Mouse (Mus musculus) liver, adult 2 months (tissue): ENCODE results near the gene Tmem72.

Experiments
- CTCF ChIP-seq: fragments of 200-500 bp; IDR thresholded peaks from 2 replicates; pipeline ENCODE4 v1.5.1; 2011; ENCODE audit warnings: low read depth, low read length, control low read depth
- POLR2A ChIP-seq: fragments of 200-500 bp; IDR thresholded peaks from 2 replicates; pipeline ENCODE4 v1.6.1; 2011; ENCODE audit warnings: low read length, control low read depth; ENCODE audit not compliant: insufficient read depth; ENCODE audit errors: extremely low read depth

DNA sequence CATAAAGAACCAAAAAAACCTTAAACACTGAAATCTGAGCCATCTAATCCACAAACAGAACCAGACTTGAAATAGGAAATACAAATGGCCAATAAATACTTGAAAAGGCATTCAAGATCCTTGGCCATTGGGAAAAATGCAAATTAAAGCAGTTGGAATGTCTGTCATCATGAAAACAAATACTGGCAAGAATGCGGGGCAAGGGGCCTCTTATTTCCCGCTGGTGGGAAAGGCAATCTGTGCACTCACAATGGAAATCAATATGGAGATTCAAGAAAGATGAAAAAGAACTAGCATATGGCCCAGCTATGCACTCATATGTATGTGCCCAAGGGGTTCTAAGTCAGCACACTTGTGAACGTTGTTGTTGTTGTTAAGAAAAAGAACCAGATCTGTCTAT lies 49.8 kb downstream of the Tmem72 start:
- TF ChIP-seq CTCF (no peak), POLR2A (no peak)
